Mouse (Mus musculus) embryonic facial prominence, embryonic 13.5 days (tissue): Measurements from ENCODE around the gene Hsf4. TPM values are rescaled to one million over a fixed set of nuclear protein-coding genes. Genes with fewer than 3 reads are reported as not detected.

ENCODE experiments used
- microRNA counts: library from miRNA; unstranded; fragments of <30 nt; microRNA quantifications from one replicate; lab custom pipeline; 2016
- microRNA-seq: library from miRNA; unstranded; fragments of <30 nt; microRNA quantifications from one replicate; pipeline ENCODE4, GENCODE M21; 2016
- polyA plus RNA-seq: library from polyadenylated mRNA; unstranded; fragments of >200 nt; fragmentation: Nextera tagmentation; extraction: Ambion mirVana; gene quantifications from 2 replicates; pipeline ENCODE4 v1.2.1, GENCODE M21; 2015

The Hsf4 gene
- polyA plus RNA-seq, 1 experiment from 2014 or later = 0.13 TPM

MicroRNA genes within 50 kb of the gene (microRNA counts, 519-probe panel; counts per million panel counts)
- 236 counts per million, percentile 44 among the panel's probes with 10 or more counts for microRNA mmu-miR-328 (lab: Ali Mortazavi, UCI)

Small RNA genes lying within 50 kb of the gene (microRNA-seq; reads per million reads assigned to microRNA genes)
- not detected for gene Gm27320
- 212 reads per million, percentile 62 among the genes with 10 or more reads in this experiment for gene Mir328

Other genes starting within 250 kb of the Hsf4 start
- not detected in 2 replicates for gene Ces3a, start 221.2 kb upstream of the Hsf4 start, polyA plus RNA-seq
- not detected in 2 replicates for gene Ces3b, start 186.0 kb upstream of the Hsf4 start, polyA plus RNA-seq
- 0.18 TPM in 1 of 2 replicates, not detected in the other for gene Ces4a, start 138.0 kb upstream of the Hsf4 start, polyA plus RNA-seq
- gene Cbfb, start 99.1 kb upstream of the Hsf4 start, polyA plus RNA-seq = 102 and 118 TPM in 2 replicates
- 24.5 and 26.6 TPM in 2 replicates for gene D230025D16Rik, start 44.7 kb upstream of the Hsf4 start, polyA plus RNA-seq
- 25.9 and 29.7 TPM in 2 replicates for gene B3gnt9, start 14.6 kb upstream of the Hsf4 start, polyA plus RNA-seq
- gene Tradd, start 5.2 kb upstream of the Hsf4 start, polyA plus RNA-seq = 22.8 and 24.7 TPM in 2 replicates
- 2.1 TPM in 2 replicates for gene Fbxl8, start 5.2 kb upstream of the Hsf4 start, polyA plus RNA-seq
- gene Nol3, start 6.3 kb downstream of the Hsf4 start, polyA plus RNA-seq = 1.8 and 2.8 TPM in 2 replicates
- gene 4931428F04Rik, start 20.1 kb downstream of the Hsf4 start, polyA plus RNA-seq = 22.1 and 23.0 TPM in 2 replicates
- gene Exoc3l, start 26.3 kb downstream of the Hsf4 start, polyA plus RNA-seq = 10.2 and 11.1 TPM in 2 replicates
- gene E2f4, start 27.9 kb downstream of the Hsf4 start, polyA plus RNA-seq = 78.9 and 81.7 TPM in 2 replicates
- gene Elmo3, start 35.8 kb downstream of the Hsf4 start, polyA plus RNA-seq = 6.0 and 6.7 TPM in 2 replicates
- gene Lrrc29, start 56.5 kb downstream of the Hsf4 start, polyA plus RNA-seq = 1.3 and 1.8 TPM in 2 replicates
- gene Tmem208, start 56.6 kb downstream of the Hsf4 start, polyA plus RNA-seq = 121 TPM in 2 replicates
- gene Fhod1, start 78.2 kb downstream of the Hsf4 start, polyA plus RNA-seq = 2.3 and 3.0 TPM in 2 replicates
- 5.9 and 6.0 TPM in 2 replicates for gene Slc9a5, start 79.0 kb downstream of the Hsf4 start, polyA plus RNA-seq
- gene Plekhg4, start 103.5 kb downstream of the Hsf4 start, polyA plus RNA-seq = 0.39 and 0.81 TPM in 2 replicates
- not detected in 2 replicates for gene Kctd19, start 143.7 kb downstream of the Hsf4 start, polyA plus RNA-seq
- 0.22 TPM in 1 of 2 replicates, not detected in the other for gene Lrrc36, start 143.8 kb downstream of the Hsf4 start, polyA plus RNA-seq
- 18.7 and 23.1 TPM in 2 replicates for gene Tppp3, start 201.7 kb downstream of the Hsf4 start, polyA plus RNA-seq
- 52.2 and 53.3 TPM in 2 replicates for gene Zdhhc1, start 227.1 kb downstream of the Hsf4 start, polyA plus RNA-seq
- gene Hsd11b2, start 249.0 kb downstream of the Hsf4 start, polyA plus RNA-seq = 0.87 and 1.1 TPM in 2 replicates